Mouse (Mus musculus) liver, postnatal 0 days (tissue): ENCODE data around the gene Pla2g4b.

Experiments
- CTCF ChIP-seq: sonication (generic); IDR thresholded peaks from 2 replicates; pipeline ENCODE4 v1.5.1; 2016; ENCODE audit warnings: antibody characterized with exemption, low read depth
- EP300 ChIP-seq: IDR thresholded peaks from 2 replicates; pipeline ENCODE4 v1.6.1; 2016; ENCODE audit warnings: antibody characterized with exemption, low read depth, mild to moderate bottlenecking

DNA sequence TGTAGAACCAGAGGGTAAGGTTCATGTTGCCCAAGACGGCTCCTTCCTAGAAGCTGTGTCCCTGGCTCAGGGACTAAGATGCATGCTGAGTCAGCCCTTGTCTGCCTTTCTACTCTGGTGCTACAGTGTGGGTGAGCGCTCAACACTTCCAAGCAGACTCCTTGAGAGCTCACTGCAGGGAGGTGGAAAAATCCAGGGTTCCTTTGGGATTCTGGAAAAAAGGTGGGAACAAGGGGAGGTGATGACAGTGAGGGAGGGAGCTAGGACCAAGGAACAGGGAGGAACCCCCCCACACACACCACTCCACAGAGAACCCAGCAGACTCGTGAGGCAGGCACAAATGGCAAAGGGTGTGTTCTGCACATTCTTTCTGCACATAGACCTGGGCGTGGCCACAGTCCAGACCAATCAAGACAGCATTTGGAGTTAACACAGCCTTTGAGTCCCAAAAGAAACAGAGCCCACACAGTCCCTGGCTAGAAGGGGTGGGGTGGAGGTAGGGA is 10.9 kb downstream of the Pla2g4b start:
- TF ChIP-seq CTCF, result no peak
- no peak for TF ChIP-seq EP300
